Mouse (Mus musculus) megakaryocyte, embryonic 14.5 days (primary cell): ENCODE results near the gene Ankrd13d.

ENCODE experiments used
- FLI1 ChIP-seq: IDR thresholded peaks from 2 replicates; pipeline ENCODE4 v1.6.1; 2012; ENCODE audit warnings: low read length, inconsistent platforms, mixed read lengths
- GATA1 ChIP-seq: IDR thresholded peaks from 3 replicates; pipeline ENCODE4 v1.6.1; 2012; ENCODE audit warnings: mixed read lengths, low read length, inconsistent platforms, borderline replicate concordance

DNA sequence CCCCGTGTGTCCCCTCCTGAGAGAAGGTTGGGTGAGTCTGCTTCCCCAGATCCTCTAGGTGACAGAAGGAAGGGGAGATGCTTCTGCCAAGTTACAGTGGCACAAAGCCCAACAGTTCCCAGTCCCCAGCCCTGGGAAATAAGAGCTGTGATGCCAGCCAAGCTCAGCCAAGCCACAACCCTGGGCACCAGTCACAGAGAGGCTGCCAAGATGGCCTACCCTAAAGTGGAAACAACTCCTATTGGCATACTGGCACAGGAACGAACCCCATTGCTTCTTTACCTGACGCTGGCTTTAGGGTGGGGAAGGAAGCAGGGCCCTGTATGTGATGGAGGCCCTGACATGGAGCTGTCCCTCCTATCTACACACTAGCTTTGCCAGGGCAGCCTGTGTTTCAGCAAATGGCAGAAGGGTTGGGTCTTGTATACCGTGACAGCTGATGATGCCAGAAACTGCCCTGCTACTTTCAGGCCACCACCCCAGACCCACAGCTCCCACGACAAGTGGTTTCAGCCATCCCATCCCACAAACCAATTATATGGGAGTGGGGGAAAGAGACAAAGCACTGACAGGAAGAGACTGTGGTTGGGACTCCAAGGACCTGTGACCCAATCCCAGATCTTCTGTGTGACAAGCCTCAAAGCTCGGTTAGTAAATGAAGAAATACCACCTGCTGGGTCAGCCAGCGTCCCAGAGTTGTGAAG, 20.2 kb upstream of the Ankrd13d start:
- TF ChIP-seq GATA1 (no peak), FLI1 (no peak)
